ENCODE assay signal across 1 mouse cellular context in genomic region chr4:140882365-140882764, GRCm38 (mm10).
TF ChIP-seq lines count a peak whose summit lies in the region.

No protein-coding gene starts in this region.

TF ChIP-seq in MEL, 35 proteins besides CTCF, POLR2A, EP300 and RAD21:
- TF ChIP-seq CHD2 (IDR thresholded peaks at IDR 0.05; ENCODE audit: low read length) (no peak), MYB (IDR thresholded peaks at IDR 0.05; ENCODE audit: low read depth, low read length) (no peak), ELF1 (IDR thresholded peaks at IDR 0.05; ENCODE audit: low read depth, low read length) (no peak), TCF12 (IDR thresholded peaks at IDR 0.05; ENCODE audit: low read depth, low read length) (no peak), MAX (IDR thresholded peaks at IDR 0.05; ENCODE audit: low read length) (no peak), GABPA (IDR thresholded peaks at IDR 0.05; ENCODE audit: low read depth, low read length) (no peak), SMC3 (IDR thresholded peaks at IDR 0.05; ENCODE audit: low read depth, low read length) (no peak), BHLHE40 (IDR thresholded peaks at IDR 0.05; ENCODE audit: borderline replicate concordance, low read depth, low read length) (no peak), RCOR1 (IDR thresholded peaks at IDR 0.05; ENCODE audit: low read depth, low read length) (no peak), POLR2AphosphoS2 (IDR thresholded peaks at IDR 0.05; ENCODE audit: low read length) (no peak), ZKSCAN1 (IDR thresholded peaks at IDR 0.05; ENCODE audit: low read depth, low read length) (no peak), TAL1 (IDR thresholded peaks at IDR 0.05; ENCODE audit: low read length) (no peak), USF1 (IDR thresholded peaks at IDR 0.05; ENCODE audit: low read depth, low read length) (no peak), UBTF (IDR thresholded peaks at IDR 0.05; ENCODE audit: borderline replicate concordance, insufficient read depth, low read depth, low read length) (no peak), SIN3A (IDR thresholded peaks at IDR 0.05; ENCODE audit: low read length) (no peak), MEF2A (IDR thresholded peaks at IDR 0.05; ENCODE audit: extremely low read depth, insufficient replicate concordance, low read depth, low read length, poor library complexity, severe bottlenecking) (no peak), MAFK (IDR thresholded peaks at IDR 0.05; ENCODE audit: borderline replicate concordance, low read depth, low read length) (no peak), MAZ (IDR thresholded peaks at IDR 0.05; ENCODE audit: low read depth, low read length) (no peak), HCFC1 (IDR thresholded peaks at IDR 0.05; ENCODE audit: low read depth, low read length) (no peak)
